Mouse (Mus musculus): ENCODE measurements at regions not wholly inside any gene's neighbourhood (a gene's known extent, or its start where the extent isn't known, plus 50 kb on each side); places are given as distances from the start of the nearest gene placed in this dataset.

DNA sequence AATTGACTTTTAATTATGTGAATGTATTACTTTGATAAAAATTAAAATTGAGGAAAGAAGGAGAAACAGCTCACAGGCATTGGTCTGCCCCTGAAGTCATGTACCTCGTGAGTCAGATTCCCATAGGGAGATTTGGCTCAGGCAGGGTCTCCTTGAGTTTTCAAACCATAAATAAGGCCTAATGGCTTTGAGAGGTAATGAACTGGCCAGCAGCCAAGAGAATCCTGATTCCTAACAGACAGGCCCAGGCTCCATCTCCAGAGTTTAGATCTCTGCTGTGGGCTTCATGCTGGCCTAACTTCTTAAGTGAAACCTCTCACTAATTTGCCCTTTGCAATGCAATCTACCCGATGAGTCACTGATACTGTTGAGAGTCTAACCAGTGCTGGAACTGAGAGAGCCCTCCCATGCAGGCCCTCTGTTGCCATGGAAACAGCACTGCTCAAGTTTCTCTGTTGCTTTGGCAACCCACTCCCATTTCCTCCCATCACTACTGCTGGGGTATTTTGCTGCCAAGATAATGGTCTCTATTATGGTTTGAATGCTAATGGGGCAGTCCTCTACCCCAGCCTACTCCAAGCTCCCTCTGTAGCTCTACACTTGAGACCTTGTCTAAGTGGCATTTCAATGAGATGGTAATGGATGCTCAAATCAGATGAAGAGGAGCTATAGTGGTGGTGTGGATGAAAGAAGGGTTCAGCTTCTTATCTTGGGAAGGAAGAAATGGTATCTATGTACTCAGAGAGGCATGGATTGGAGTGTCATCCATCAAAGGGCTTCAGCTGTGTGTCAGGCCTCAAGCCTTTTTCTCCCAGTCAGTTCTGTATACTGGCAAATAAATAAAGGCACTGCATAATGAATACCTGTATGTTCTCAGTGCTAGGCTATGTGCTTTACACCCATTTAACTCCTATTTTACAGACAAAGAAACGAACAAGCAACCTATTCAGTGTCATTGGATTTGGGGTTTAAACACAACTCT lies 190.5 kb downstream of the Abcc12 start:
- TF ChIP-seq CTCF (IDR thresholded peaks at IDR 0.05; ENCODE audit: insufficient read depth, low read length) (no peak), POLR2A (IDR thresholded peaks at IDR 0.05; ENCODE audit: borderline replicate concordance, extremely low read depth, low read depth, low read length) (no peak)
